Mouse (Mus musculus) bone marrow macrophage, adult 2 months (primary cell): ENCODE measurements around the gene Milr1.

Experiments
- CTCF ChIP-seq: IDR thresholded peaks from 2 replicates; pipeline ENCODE4 v1.5.1; 2012; ENCODE audit warnings: low read depth, mild to moderate bottlenecking, low read length, moderate library complexity
- POLR2A ChIP-seq: IDR thresholded peaks from 2 replicates; pipeline ENCODE4 v1.6.1; 2012; ENCODE audit warnings: mild to moderate bottlenecking, low read depth, low read length, borderline replicate concordance

DNA sequence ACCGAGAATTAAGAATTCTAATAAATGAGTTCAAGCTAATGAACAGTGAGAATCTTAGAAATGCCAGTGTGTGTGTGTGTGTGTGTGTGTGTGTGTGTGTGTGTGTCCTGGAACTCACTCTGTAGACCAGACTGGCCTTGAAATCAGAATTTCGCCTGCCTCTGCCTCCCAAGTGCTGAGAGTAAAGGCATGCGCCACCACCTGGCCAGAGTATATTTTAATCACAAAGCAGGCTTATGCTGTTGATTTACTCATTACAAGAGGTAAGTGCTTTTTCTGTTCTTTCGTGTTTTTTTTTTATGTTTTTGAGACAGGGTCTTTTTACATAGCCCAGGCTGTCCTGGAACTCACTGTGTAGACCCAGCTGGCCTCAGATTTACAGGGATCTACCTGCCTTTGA, 42.8 kb downstream of the Milr1 start:
- TF ChIP-seq CTCF (no peak), POLR2A (no peak)
